Mouse (Mus musculus): Measurements from ENCODE around the gene Gm27021. TPM values are rescaled to one million over a fixed set of nuclear protein-coding genes. Genes with fewer than 3 reads are reported as not detected.

Gm27021 gene
- polyA plus RNA-seq, 1 experiment from 2014 or later, result 0.38 TPM

DNA sequence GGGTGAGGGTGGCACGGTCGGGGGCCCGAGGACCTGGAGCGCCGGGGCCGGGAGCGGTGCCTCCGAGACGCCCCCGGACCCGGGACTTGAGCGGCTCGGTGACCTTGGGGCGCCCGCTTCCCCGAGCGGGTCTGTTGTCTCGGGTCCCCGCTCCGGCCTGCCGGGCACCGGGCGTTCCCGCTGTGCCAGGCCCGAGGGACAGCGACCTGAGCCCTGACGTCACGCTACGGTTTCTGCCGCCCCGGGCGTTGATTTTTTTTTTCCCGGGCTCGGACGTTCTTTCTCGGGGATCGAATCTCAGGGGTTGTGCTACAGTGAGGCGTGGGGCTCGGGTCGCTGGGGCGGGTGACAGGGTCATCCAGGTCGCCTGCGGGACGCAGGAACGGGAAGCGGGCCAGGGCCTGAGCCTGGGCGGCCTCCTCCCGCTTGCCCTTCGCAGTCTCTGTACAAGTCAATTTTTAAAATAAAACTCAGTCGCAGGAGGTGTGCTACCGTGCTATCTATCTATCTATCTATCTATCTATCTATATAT is 561 bp upstream of the Gm27021 start, which contains the start of gene Emc8:
Gene Emc8 (minus strand): TSS at position 200 of the 532 bp plus-strand sequence.
- under 1% methylated on average over 51 of the region's 51 CpGs for WGBS (ENCODE audit: insufficient replicate concordance)

DNA sequence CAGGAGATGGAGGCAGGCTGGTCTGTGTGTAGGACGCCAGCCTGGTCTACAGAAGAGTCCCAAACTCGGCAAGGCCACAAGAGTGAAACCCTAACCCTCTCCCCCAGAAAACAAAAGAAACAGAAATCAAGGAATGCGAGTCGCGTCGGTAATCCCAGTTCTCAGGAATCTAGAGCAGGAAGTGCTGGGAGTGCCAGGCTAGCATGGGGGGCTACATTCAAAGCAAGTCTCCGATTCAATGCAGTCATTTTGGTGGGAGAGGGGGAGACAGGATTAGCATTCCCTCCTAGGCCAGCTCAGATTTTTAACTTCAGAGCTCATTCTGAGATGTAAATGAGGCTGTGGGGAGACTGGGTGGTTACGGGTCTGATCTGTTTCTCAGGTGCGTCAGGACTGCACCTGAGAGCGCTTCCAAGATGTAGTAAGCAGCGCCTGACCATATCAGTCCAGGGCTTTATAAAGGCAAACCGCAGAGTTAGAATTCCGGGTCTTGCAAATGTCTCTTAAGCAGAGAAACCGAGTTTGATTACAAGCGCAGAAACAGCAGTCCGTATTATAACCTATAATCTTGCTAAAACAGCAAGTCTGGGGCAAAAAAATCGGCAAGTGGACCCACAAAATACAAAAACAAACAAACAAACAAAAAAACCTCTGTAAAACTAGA is 940 bp downstream of the Gm27021 start:
- H3K9ac ChIP-seq, result peak overlapping the region; percentile 98
- DNase-seq (no peak), ATAC-seq (ENCODE audit: low read depth) (no peak)
- peak overlapping the region; percentile 93 for H3K27ac ChIP-seq
- H3K4me2 ChIP-seq, result peak overlapping the region; percentile 94
- peak overlapping the region; percentile 97 for H3K4me3 ChIP-seq (replicated peaks)
- no peaks in the 10 kb centered on the region for H3K27me3 ChIP-seq
- peaks cover 46% of the 10 kb centered on the region for H3K36me3 ChIP-seq
- H3K4me1 ChIP-seq (replicated peaks), result peaks cover 62% of the 10 kb centered on the region
- H3K9me3 ChIP-seq (replicated peaks), result no peaks in the 10 kb centered on the region
- WGBS (ENCODE audit: insufficient replicate concordance), result 9% methylated on average over 17 of the region's 17 CpGs

More for the DNA sequence above, 561 bp upstream of the Gm27021 start, which contains the start of gene Emc8:
- no peaks in the 10 kb centered on the region for H3K9me3 ChIP-seq (replicated peaks)
- peak within 1 kb of the TSS; percentile 93 for H3K27ac ChIP-seq
- DNase-seq, result no peak
- H3K36me3 ChIP-seq, result peaks cover 55% of the 10 kb centered on the region
- H3K4me1 ChIP-seq (replicated peaks), result peaks cover 63% of the 10 kb centered on the region
- H3K27me3 ChIP-seq, result no peaks in the 10 kb centered on the region
- H3K4me2 ChIP-seq, result peak within 1 kb of the TSS; percentile 94
- ATAC-seq (ENCODE audit: low read depth), result peak; percentile 71
- H3K9ac ChIP-seq, result peak within 1 kb of the TSS; percentile 98
- peak within 1 kb of the TSS; percentile 97 for H3K4me3 ChIP-seq (replicated peaks)

DNA sequence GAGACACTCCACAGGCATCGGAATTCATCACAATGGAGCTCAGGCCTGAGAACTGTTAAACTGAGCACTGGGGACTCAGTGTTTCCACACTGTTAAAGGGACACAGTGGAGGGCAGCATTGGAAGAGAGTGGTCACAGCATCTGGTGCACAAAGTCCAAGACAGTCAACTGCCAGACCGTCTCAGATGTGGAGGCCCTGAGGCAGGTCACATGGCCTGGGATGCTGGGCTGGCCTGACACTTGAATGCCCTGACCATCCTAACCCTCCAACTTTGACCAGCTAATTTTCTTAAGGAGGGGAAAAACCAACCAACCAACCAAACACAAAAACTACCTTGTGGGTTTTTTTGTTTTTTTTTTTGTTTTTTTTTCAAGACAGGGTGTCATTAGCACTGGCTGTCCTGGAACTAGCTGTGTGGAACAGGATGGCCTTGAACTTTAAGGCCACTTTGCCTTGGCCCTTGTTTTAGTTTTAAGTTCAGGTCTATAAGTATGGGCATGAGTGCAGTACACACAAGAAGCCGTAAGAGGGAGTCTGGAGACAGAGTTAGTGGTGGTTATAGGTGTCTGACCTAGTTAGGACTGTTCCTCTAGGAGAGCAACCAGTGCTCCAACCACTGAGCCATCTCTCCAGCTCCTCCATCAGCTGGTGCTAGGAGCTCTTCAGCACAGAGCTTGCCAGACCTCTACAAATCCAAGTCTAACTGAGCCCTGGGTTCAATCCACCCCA is 2.0 kb downstream of the Gm27021 start:
- 65% methylated on average over 3 of the region's 3 CpGs for WGBS (ENCODE audit: insufficient replicate concordance)
- no peak for DNase-seq
- H3K4me2 ChIP-seq, result peak overlapping the region; percentile 94
- no peaks in the 10 kb centered on the region for H3K9me3 ChIP-seq (replicated peaks)
- peak overlapping the region; percentile 93; the same call in 1 of the 2 replicates for H3K27ac ChIP-seq
- H3K36me3 ChIP-seq, result peaks cover 42% of the 10 kb centered on the region
- H3K4me1 ChIP-seq (replicated peaks), result peaks cover 56% of the 10 kb centered on the region
- H3K27me3 ChIP-seq, result no peaks in the 10 kb centered on the region
- peak overlapping the region; percentile 97 for H3K4me3 ChIP-seq (replicated peaks)
- ATAC-seq (ENCODE audit: low read depth), result no peak
- H3K9ac ChIP-seq, result peak overlapping the region; percentile 98

GRCm38 (mm10) chr8:120664566-120664965 is 3.3 kb downstream of the Gm27021 start:
- 67% methylated on average over 6 of the region's 6 CpGs for WGBS (ENCODE audit: insufficient replicate concordance)

GRCm38 (mm10) chr8:120657415-120657814 is 10.5 kb downstream of the Gm27021 start:
- Histone ChIP-seq H3K27ac (no peak overlapping the region), H3K4me2 (no peak overlapping the region), H3K4me1 (replicated peaks) (peaks cover 3% of the 10 kb centered on the region; the same call in 1 of the 2 replicates), H3K9me3 (replicated peaks) (no peaks in the 10 kb centered on the region), H3K9ac (no peak overlapping the region), H3K27me3 (no peaks in the 10 kb centered on the region), H3K36me3 (peaks cover 81% of the 10 kb centered on the region), H3K4me3 (replicated peaks) (no peak overlapping the region)
- 80% methylated on average over 8 of the region's 8 CpGs for WGBS (ENCODE audit: insufficient replicate concordance)
- DNase-seq, result no peak
- no peak for ATAC-seq (ENCODE audit: low read depth)

More at GRCm38 (mm10) chr8:120664566-120664965, 3.3 kb downstream of the Gm27021 start:
- ATAC-seq (ENCODE audit: low read depth), result no peak
- no peak overlapping the region for H3K4me2 ChIP-seq
- no peak for DNase-seq
- H3K9ac ChIP-seq, result no peak overlapping the region
- H3K27ac ChIP-seq, result no peak overlapping the region
- H3K9me3 ChIP-seq (replicated peaks), result no peaks in the 10 kb centered on the region
- H3K4me3 ChIP-seq (replicated peaks), result no peak overlapping the region
- H3K4me1 ChIP-seq (replicated peaks), result peaks cover 43% of the 10 kb centered on the region
- no peaks in the 10 kb centered on the region for H3K27me3 ChIP-seq
- H3K36me3 ChIP-seq, result peaks cover 42% of the 10 kb centered on the region

DNA sequence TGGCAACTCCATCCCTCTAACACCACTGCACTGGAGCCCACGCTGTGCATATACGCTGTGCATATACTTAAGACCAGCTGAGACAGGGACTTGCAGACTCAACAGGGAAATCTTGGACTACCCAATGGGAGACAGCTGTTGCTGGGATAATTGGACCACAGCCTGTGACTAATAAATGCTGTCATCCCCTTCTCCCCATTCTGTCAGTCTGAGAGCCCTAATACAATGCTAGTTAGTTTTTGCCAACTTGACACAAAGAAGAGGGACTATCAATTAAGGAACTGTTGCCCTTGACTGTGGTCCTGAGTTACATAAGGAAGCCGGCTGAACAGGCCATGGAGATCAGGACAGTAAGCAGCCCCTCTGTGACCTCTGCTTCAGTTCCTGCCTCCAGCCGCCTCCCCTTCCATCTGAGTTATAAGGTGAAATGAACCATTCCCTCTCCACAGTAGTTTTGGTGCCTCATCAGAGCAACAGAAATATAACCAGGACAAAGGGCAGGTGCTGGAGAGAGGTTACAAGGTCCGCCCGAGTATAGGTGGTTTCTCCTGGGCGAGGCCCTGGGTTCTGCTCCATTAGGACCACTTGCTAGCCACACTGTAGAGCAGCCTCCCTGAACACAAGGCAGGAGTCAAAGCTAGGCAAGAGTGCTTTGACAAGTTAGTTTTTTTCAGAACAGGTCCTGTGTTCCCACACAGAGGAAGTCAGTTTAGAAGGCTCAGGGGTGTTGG is 11.4 kb downstream of the Gm27021 start:
- peaks cover 3% of the 10 kb centered on the region; the same call in 1 of the 2 replicates for H3K4me1 ChIP-seq (replicated peaks)
- no peak overlapping the region for H3K27ac ChIP-seq
- no peaks in the 10 kb centered on the region for H3K27me3 ChIP-seq
- no peaks in the 10 kb centered on the region for H3K9me3 ChIP-seq (replicated peaks)
- no peak for ATAC-seq (ENCODE audit: low read depth)
- WGBS (ENCODE audit: insufficient replicate concordance), result 82% methylated on average over 7 of the region's 7 CpGs
- no peak overlapping the region for H3K4me2 ChIP-seq
- peaks cover 81% of the 10 kb centered on the region for H3K36me3 ChIP-seq
- H3K4me3 ChIP-seq (replicated peaks), result no peak overlapping the region
- no peak overlapping the region for H3K9ac ChIP-seq
- no peak for DNase-seq

- WGBS (ENCODE audit: insufficient replicate concordance), result 53% methylated on average over 7 of the region's 7 CpGs
- no peak for ATAC-seq (ENCODE audit: low read depth)
- Histone ChIP-seq H3K27ac (no peak within 1 kb of the TSS), H3K27me3 (no peaks in the 10 kb centered on the region), H3K36me3 (no peaks in the 10 kb centered on the region), H3K4me1 (replicated peaks) (no peaks in the 10 kb centered on the region), H3K4me2 (no peak within 1 kb of the TSS), H3K9ac (no peak within 1 kb of the TSS), H3K9me3 (replicated peaks) (no peaks in the 10 kb centered on the region), H3K4me3 (replicated peaks) (no peak within 1 kb of the TSS)
- DNase-seq, result no peak
Measured at GRCm38 (mm10) chr8:120647532-120647931, 20.3 kb downstream of the Gm27021 start, which contains the start of gene 1190005I06Rik. Gene 1190005I06Rik, minus strand, starts transcription at chr8:120647632.

- Histone ChIP-seq H3K4me2 (no peak overlapping the region), H3K4me3 (replicated peaks) (no peak overlapping the region), H3K27me3 (no peaks in the 10 kb centered on the region), H3K9me3 (replicated peaks) (no peaks in the 10 kb centered on the region), H3K36me3 (no peaks in the 10 kb centered on the region), H3K27ac (no peak overlapping the region), H3K9ac (no peak overlapping the region), H3K4me1 (replicated peaks) (no peaks in the 10 kb centered on the region)
- ATAC-seq (ENCODE audit: low read depth), result no peak
- 84% methylated on average over 7 of the region's 7 CpGs for WGBS (ENCODE audit: insufficient replicate concordance)
- DNase-seq, result no peak
Measured at GRCm38 (mm10) chr8:120644663-120645062, 23.2 kb downstream of the Gm27021 start.

GRCm38 (mm10) chr8:120642031-120642662 is 25.7 kb downstream of the Gm27021 start:
- Histone ChIP-seq H3K4me3 (replicated peaks) (no peak overlapping the region), H3K36me3 (no peaks in the 10 kb centered on the region), H3K27me3 (peaks cover 7% of the 10 kb centered on the region; the same call in 1 of the 2 replicates), H3K9ac (no peak overlapping the region), H3K4me1 (replicated peaks) (no peaks in the 10 kb centered on the region), H3K4me2 (no peak overlapping the region), H3K9me3 (replicated peaks) (no peaks in the 10 kb centered on the region), H3K27ac (no peak overlapping the region)
- DNase-seq, result no peak
- ATAC-seq (ENCODE audit: low read depth), result no peak
- 53% methylated on average over 10 of the region's 10 CpGs for WGBS (ENCODE audit: insufficient replicate concordance)

- Histone ChIP-seq H3K27me3 (peaks cover 14% of the 10 kb centered on the region), H3K4me3 (replicated peaks) (no peak overlapping the region), H3K9ac (no peak overlapping the region), H3K4me2 (no peak overlapping the region), H3K36me3 (no peaks in the 10 kb centered on the region), H3K27ac (no peak overlapping the region), H3K9me3 (replicated peaks) (no peaks in the 10 kb centered on the region), H3K4me1 (replicated peaks) (no peaks in the 10 kb centered on the region)
- no peak for ATAC-seq (ENCODE audit: low read depth)
- WGBS (ENCODE audit: insufficient replicate concordance), result 26% methylated on average over 8 of the region's 8 CpGs
- no peak for DNase-seq
Measured at GRCm38 (mm10) chr8:120641245-120641644, 26.6 kb downstream of the Gm27021 start.
